Mouse (Mus musculus) G1E (cell line): ENCODE data around the gene Rem2.

Source experiments
- CTCF ChIP-seq: IDR thresholded peaks from 2 replicates; pipeline ENCODE4 v1.5.1; 2012; ENCODE audit warnings: low read depth, low read length, inconsistent platforms, mixed read lengths
- GATA1 ChIP-seq: IDR thresholded peaks from 2 replicates; pipeline ENCODE4 v1.6.1; 2012; ENCODE audit warnings: borderline replicate concordance, low read length, inconsistent platforms, mixed read lengths
- POLR2AphosphoS5 ChIP-seq: IDR thresholded peaks from 2 replicates; pipeline ENCODE4 v1.6.1; 2012; ENCODE audit warnings: low read depth, low read length, inconsistent platforms; ENCODE audit not compliant: insufficient replicate concordance
- TAL1 ChIP-seq: conservative IDR thresholded peaks from 2 replicates; pipeline ENCODE4 v1.6.1; 2012; ENCODE audit warnings: low read depth, low read length, inconsistent platforms, mixed read lengths

GRCm38 (mm10) chr14:54443712-54444618, 31.9 kb upstream of the Rem2 start:
- TF ChIP-seq GATA1 (no peak), CTCF (no peak), TAL1 (no peak), POLR2AphosphoS5 (no peak)
